Mouse (Mus musculus): ENCODE measurements around the gene Erc2. TPM values are rescaled to one million over a fixed set of nuclear protein-coding genes. Genes with fewer than 3 reads are reported as not detected.
A peak's percentile ranks its signal among the peaks of the same experiment; 100 is the strongest.

Gene Erc2
- total and polyA plus RNA-seq, 2 experiments from 2014 or later: 94.0 to 119 TPM

- Histone ChIP-seq H3K4me1 (ENCODE audit: insufficient read depth, low read length) (peaks cover 2% of the 10 kb centered on the region; the same call in 1 of the 2 replicates), H3K9me3 (ENCODE audit: low read length) (no peaks in the 10 kb centered on the region), H3K4me2 (ENCODE audit: low read depth, low read length, poor library complexity, severe bottlenecking) (no peak overlapping the region), H3K4me3 (ENCODE audit: low read depth, low read length) (no peak overlapping the region), H3K36me3 (ENCODE audit: insufficient read depth, low read length) (no peaks in the 10 kb centered on the region), H3K27ac (ENCODE audit: low read depth, low read length) (peak overlapping the region; percentile 67), H3K27me3 (ENCODE audit: insufficient read depth, low read length) (no peaks in the 10 kb centered on the region), H3K9ac (replicated peaks; ENCODE audit: low read length, poor library complexity, severe bottlenecking) (no peak overlapping the region)
- TF ChIP-seq CTCF (IDR thresholded peaks at IDR 0.05): no peak
- DNase-seq (ENCODE audit: low spot score) (peak; percentile 32), ATAC-seq (ENCODE audit: low FRiP score) (no peak)
- 49% methylated on average over 13 of the region's 13 CpGs for WGBS
These were observed 788.6 kb downstream of the Erc2 start for GRCm38 (mm10) chr14:28410789-28411225.

DNA sequence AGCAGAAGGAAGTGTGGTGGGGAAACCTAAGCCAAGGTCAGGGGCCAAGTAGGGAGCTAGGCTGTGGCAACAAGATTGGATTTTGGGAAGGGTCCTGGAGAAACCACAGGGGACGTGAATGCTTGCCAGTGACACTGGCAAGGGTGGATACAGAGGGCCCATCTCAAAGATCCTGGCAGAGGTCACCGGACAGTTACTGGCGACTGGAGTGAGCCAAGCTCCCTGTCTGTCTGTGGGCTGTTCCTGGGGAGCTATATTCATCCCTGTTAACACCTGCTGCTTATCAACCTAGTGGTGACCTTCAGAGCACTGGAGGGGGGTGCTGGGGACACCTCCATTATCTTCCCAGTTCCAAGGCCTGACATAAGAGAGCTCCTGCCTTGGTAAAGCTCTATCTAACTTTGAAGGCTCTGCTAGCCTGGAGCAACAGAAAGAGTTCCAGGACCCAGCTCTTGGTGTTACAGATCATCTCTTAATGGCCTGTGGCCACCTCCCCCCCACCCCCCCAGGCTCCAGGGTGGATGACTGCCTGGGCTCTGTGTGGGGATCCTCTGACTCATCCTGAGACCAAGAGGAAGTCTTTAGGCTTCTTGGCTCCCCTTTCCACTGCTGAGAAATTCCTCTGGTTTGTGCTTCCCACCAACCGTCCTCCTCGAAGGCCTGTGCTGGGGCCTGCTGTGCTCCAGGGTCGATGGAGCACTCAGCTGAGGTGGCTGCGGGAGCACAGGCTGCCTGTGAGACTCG is 790.2 kb downstream of the Erc2 start:
- ATAC-seq (ENCODE audit: low FRiP score) (no peak), DNase-seq (ENCODE audit: low spot score) (no peak)
- Histone ChIP-seq H3K4me2 (ENCODE audit: low read depth, low read length, poor library complexity, severe bottlenecking) (no peak overlapping the region), H3K36me3 (ENCODE audit: insufficient read depth, low read length) (no peaks in the 10 kb centered on the region), H3K27ac (ENCODE audit: low read depth, low read length) (no peak overlapping the region), H3K9me3 (ENCODE audit: low read length) (no peaks in the 10 kb centered on the region), H3K4me3 (ENCODE audit: low read depth, low read length) (no peak overlapping the region), H3K27me3 (ENCODE audit: insufficient read depth, low read length) (no peaks in the 10 kb centered on the region), H3K4me1 (ENCODE audit: insufficient read depth, low read length) (peaks cover 2% of the 10 kb centered on the region; the same call in 1 of the 2 replicates), H3K9ac (replicated peaks; ENCODE audit: low read length, poor library complexity, severe bottlenecking) (no peak overlapping the region)
- no peak for TF ChIP-seq CTCF (IDR thresholded peaks at IDR 0.05)
- WGBS: 76% methylated on average over 8 of the region's 8 CpGs

- peaks cover 2% of the 10 kb centered on the region; the same call in 1 of the 2 replicates for H3K4me1 ChIP-seq (ENCODE audit: insufficient read depth, low read length)
- H3K4me3 ChIP-seq (ENCODE audit: low read depth, low read length): no peak overlapping the region
- no peaks in the 10 kb centered on the region for H3K27me3 ChIP-seq (ENCODE audit: insufficient read depth, low read length)
- DNase-seq (ENCODE audit: low spot score) (no peak), ATAC-seq (ENCODE audit: low FRiP score) (no peak)
- 82% methylated on average over 7 of the region's 7 CpGs for WGBS
- TF ChIP-seq CTCF (IDR thresholded peaks at IDR 0.05): no peak
- no peaks in the 10 kb centered on the region for H3K9me3 ChIP-seq (ENCODE audit: low read length)
- no peak overlapping the region for H3K9ac ChIP-seq (replicated peaks; ENCODE audit: low read length, poor library complexity, severe bottlenecking)
- no peak overlapping the region for H3K27ac ChIP-seq (ENCODE audit: low read depth, low read length)
- H3K4me2 ChIP-seq (ENCODE audit: low read depth, low read length, poor library complexity, severe bottlenecking): no peak overlapping the region
- no peaks in the 10 kb centered on the region for H3K36me3 ChIP-seq (ENCODE audit: insufficient read depth, low read length)
These were observed 791.3 kb downstream of the Erc2 start for GRCm38 (mm10) chr14:28413516-28413915.

GRCm38 (mm10) chr14:28417019-28417418 is 794.8 kb downstream of the Erc2 start:
- ATAC-seq (ENCODE audit: low FRiP score) (no peak), DNase-seq (ENCODE audit: low spot score) (no peak)
- Histone ChIP-seq H3K36me3 (ENCODE audit: insufficient read depth, low read length) (no peaks in the 10 kb centered on the region), H3K27ac (ENCODE audit: low read depth, low read length) (no peak overlapping the region), H3K4me1 (ENCODE audit: insufficient read depth, low read length) (no peaks in the 10 kb centered on the region), H3K27me3 (ENCODE audit: insufficient read depth, low read length) (no peaks in the 10 kb centered on the region), H3K4me3 (ENCODE audit: low read depth, low read length) (no peak overlapping the region), H3K9me3 (ENCODE audit: low read length) (no peaks in the 10 kb centered on the region), H3K9ac (replicated peaks; ENCODE audit: low read length, poor library complexity, severe bottlenecking) (no peak overlapping the region), H3K4me2 (ENCODE audit: low read depth, low read length, poor library complexity, severe bottlenecking) (no peak overlapping the region)
- WGBS: 21% methylated on average over 8 of the region's 8 CpGs
- TF ChIP-seq CTCF (IDR thresholded peaks at IDR 0.05): no peak

DNA sequence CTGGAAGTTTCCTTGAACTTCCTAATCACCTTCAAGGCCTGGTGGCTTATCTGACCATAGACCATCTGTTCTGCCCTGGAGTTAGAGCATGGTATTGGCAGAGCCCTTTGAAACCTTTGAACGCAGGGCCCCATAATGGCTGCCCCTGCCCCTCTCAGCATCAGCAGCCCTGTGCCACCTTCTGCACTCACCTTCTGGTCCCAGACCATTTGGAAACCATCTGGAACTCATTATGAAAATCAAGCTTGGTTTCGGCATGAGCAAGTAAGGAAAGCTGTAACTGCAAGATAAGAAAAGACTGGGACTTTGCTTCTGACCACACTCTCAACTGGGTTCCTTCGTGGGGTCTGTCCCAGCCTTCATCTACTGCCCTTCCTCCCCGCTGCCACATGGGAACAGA is 796.3 kb downstream of the Erc2 start:
- Histone ChIP-seq H3K4me3 (ENCODE audit: low read depth, low read length) (no peak overlapping the region), H3K4me1 (ENCODE audit: insufficient read depth, low read length) (no peaks in the 10 kb centered on the region), H3K4me2 (ENCODE audit: low read depth, low read length, poor library complexity, severe bottlenecking) (no peak overlapping the region), H3K9ac (replicated peaks; ENCODE audit: low read length, poor library complexity, severe bottlenecking) (no peak overlapping the region), H3K27me3 (ENCODE audit: insufficient read depth, low read length) (no peaks in the 10 kb centered on the region), H3K9me3 (ENCODE audit: low read length) (no peaks in the 10 kb centered on the region), H3K27ac (ENCODE audit: low read depth, low read length) (no peak overlapping the region), H3K36me3 (ENCODE audit: insufficient read depth, low read length) (no peaks in the 10 kb centered on the region)
- DNase-seq (ENCODE audit: low spot score): no peak
- ATAC-seq (ENCODE audit: low FRiP score): no peak
- TF ChIP-seq CTCF (IDR thresholded peaks at IDR 0.05): no peak
- WGBS: 83% methylated on average over 4 of the region's 4 CpGs

GRCm38 (mm10) chr14:28419188-28419587 is 797.0 kb downstream of the Erc2 start:
- no peak for ATAC-seq (ENCODE audit: low FRiP score)
- no peak for DNase-seq (ENCODE audit: low spot score)
- 75% methylated on average over 9 of the region's 9 CpGs for WGBS

More at GRCm38 (mm10) chr14:28419188-28419587, 797.0 kb downstream of the Erc2 start:
- Histone ChIP-seq H3K9me3 (ENCODE audit: low read length) (no peaks in the 10 kb centered on the region), H3K4me3 (ENCODE audit: low read depth, low read length) (no peak overlapping the region), H3K27me3 (ENCODE audit: insufficient read depth, low read length) (no peaks in the 10 kb centered on the region), H3K27ac (ENCODE audit: low read depth, low read length) (no peak overlapping the region), H3K4me1 (ENCODE audit: insufficient read depth, low read length) (no peaks in the 10 kb centered on the region), H3K9ac (replicated peaks; ENCODE audit: low read length, poor library complexity, severe bottlenecking) (no peak overlapping the region), H3K36me3 (ENCODE audit: insufficient read depth, low read length) (no peaks in the 10 kb centered on the region), H3K4me2 (ENCODE audit: low read depth, low read length, poor library complexity, severe bottlenecking) (no peak overlapping the region)
- no peak for TF ChIP-seq CTCF (IDR thresholded peaks at IDR 0.05)

Data from midbrain, postnatal 0 days (tissue).